Mouse (Mus musculus) kidney, embryonic 16.5 days (tissue): ENCODE measurements around the gene Mrpl57. TPM values are rescaled to one million over a fixed set of nuclear protein-coding genes. Genes with fewer than 3 reads are reported as not detected.
"Not testable (repeated sequence)": the region's sequence is repeated elsewhere in the genome, so short reads cannot be mapped to it uniquely, and the experiment has no call there.

Experiments
- ATAC-seq: fragments of 200-750 bp; cut with Nextera tagmentation; 2 replicates; pipeline ENCODE4 v1.8.0; 2017; ENCODE audit warnings: moderate TSS enrichment; ENCODE audit not compliant: low FRiP score, low TSS enrichment
- H3K27ac ChIP-seq: fragments of 300-500 bp; sonication (generic); 2 replicates; pipeline ENCODE4 v1.5.1; 2014; ENCODE audit warnings: low read length
- H3K27me3 ChIP-seq: fragments of 300-500 bp; sonication (generic); 2 replicates; pipeline ENCODE4 v1.6.1; 2014; ENCODE audit warnings: low read length, control low read depth, mixed read lengths; ENCODE audit not compliant: insufficient read depth
- H3K36me3 ChIP-seq: fragments of 300-500 bp; sonication (generic); 2 replicates; pipeline ENCODE4 v1.6.1; 2014; ENCODE audit warnings: low read length, control low read depth, mixed read lengths; ENCODE audit not compliant: insufficient read depth
- H3K4me1 ChIP-seq: fragments of 300-500 bp; sonication (generic); 2 replicates; pipeline ENCODE4 v1.6.1; 2014; ENCODE audit warnings: low read length, control low read depth, mixed read lengths; ENCODE audit not compliant: insufficient read depth
- H3K4me2 ChIP-seq: fragments of 300-500 bp; sonication (generic); replicated peaks from 2 replicates; pipeline ENCODE4 v1.6.1; 2014; ENCODE audit warnings: low read depth, low read length
- H3K4me3 ChIP-seq: fragments of 300-500 bp; sonication (generic); 2 replicates; pipeline ENCODE4 v1.5.1; 2014; ENCODE audit warnings: mild to moderate bottlenecking, low read length
- H3K9ac ChIP-seq: fragments of 300-500 bp; sonication (generic); replicated peaks from 2 replicates; pipeline ENCODE4 v1.6.1; 2014; ENCODE audit warnings: low read length
- H3K9me3 ChIP-seq: fragments of 300-500 bp; sonication (generic); 2 replicates; pipeline ENCODE4 v1.6.1; 2016; ENCODE audit warnings: low read length, control low read depth
- WGBS: fragments of 180-500 bp; shearing (Covaris S2); extraction: QIAGEN DNeasy Blood & Tissue Kit; methylation state at CpG from one replicate; pipeline ENCODE4 v1.1.7; 2014; 5-methylcytosine and 5-hydroxymethylcytosine counted together
- polyA plus RNA-seq: library from polyadenylated mRNA; unstranded; fragments of >200 nt; fragmentation: Nextera tagmentation; extraction: Ambion mirVana; gene quantifications from 2 replicates; pipeline ENCODE4 v1.2.1, GENCODE M21; 2015

Gene Mrpl57
- polyA plus RNA-seq, 1 experiment from 2014 or later = 161 TPM

DNA sequence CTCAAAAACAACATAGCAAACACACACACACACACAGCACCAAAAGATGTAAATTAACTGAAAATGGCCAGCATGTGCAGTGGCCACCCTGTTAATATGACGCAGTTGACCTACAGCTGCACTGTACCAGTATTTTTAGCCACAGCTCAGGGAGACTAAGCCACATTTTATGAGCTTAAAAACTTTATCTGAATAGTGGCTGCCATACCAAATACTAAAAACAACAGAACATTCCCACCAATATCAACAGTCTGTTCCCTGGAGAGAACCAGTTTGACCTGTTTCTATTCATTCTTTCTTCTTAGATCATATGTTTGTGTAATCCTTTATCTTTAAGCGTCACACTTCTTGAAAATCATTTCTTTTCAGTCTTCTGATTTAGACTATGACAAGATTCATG lies 15.1 kb upstream of the Mrpl57 start:
- Histone ChIP-seq H3K27ac (no peak overlapping the region), H3K27me3 (no peaks in the 10 kb centered on the region), H3K9ac (no peak overlapping the region), H3K36me3 (peaks cover 60% of the 10 kb centered on the region), H3K4me2 (no peak overlapping the region), H3K4me1 (no peaks in the 10 kb centered on the region), H3K9me3 (no peaks in the 10 kb centered on the region), H3K4me3 (no peak overlapping the region)
- no peak for ATAC-seq
- WGBS = 80% methylated on average over 2 of the region's 2 CpGs

DNA sequence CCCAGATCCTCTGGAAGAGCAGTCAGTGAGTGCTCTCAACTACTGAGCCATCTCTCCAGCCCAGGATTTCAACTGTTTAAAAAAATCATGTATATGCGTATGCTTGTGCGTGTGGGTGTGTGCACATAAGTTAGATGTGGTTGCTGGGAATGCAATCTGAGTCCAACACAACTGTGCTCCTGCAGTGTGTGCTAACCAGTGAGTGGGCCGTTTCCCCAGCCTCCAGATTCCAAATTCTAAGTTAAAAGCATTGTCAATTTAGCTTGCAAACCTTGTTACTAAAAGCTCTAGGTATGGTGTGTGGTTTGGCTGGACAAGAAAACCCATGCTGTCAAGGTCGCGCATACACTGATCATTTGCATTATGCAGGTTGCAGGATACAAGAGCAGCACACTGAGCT lies 14.2 kb upstream of the Mrpl57 start:
- ATAC-seq = no peak
- Histone ChIP-seq H3K9ac (no peak overlapping the region), H3K4me3 (no peak overlapping the region), H3K27me3 (no peaks in the 10 kb centered on the region), H3K4me2 (no peak overlapping the region), H3K4me1 (no peaks in the 10 kb centered on the region), H3K27ac (no peak overlapping the region), H3K36me3 (peaks cover 57% of the 10 kb centered on the region), H3K9me3 (no peaks in the 10 kb centered on the region)
- 93% methylated on average over 5 of the region's 5 CpGs for WGBS

DNA sequence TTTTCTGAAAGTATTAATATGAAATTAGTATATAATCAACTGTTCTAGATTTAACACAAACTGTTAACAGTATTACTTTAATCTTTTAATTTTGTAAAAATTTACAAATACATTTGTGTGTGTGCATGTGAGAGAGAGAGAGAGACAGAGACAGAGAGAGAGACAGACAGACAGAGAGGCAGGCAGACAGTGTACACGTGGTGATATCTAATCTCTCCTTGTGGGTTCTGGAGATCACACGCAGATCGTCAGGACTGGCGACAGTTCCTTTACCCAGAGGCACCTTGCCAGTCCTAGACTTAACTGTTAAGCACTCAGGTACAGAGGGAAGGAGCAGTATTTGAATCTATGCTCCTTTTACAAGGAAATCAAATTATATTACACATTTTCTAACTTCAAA lies 5.2 kb upstream of the Mrpl57 start:
- H3K27ac ChIP-seq = no peak overlapping the region
- H3K27me3 ChIP-seq = no peaks in the 10 kb centered on the region
- no peak overlapping the region for H3K4me3 ChIP-seq
- H3K9ac ChIP-seq = no peak overlapping the region
- H3K9me3 ChIP-seq = no peaks in the 10 kb centered on the region
- 89% methylated on average over 4 of the region's 4 CpGs for WGBS
- no peak for ATAC-seq
- H3K4me2 ChIP-seq = no peak overlapping the region
- H3K4me1 ChIP-seq = peaks cover 10% of the 10 kb centered on the region
- H3K36me3 ChIP-seq = peaks cover 45% of the 10 kb centered on the region

DNA sequence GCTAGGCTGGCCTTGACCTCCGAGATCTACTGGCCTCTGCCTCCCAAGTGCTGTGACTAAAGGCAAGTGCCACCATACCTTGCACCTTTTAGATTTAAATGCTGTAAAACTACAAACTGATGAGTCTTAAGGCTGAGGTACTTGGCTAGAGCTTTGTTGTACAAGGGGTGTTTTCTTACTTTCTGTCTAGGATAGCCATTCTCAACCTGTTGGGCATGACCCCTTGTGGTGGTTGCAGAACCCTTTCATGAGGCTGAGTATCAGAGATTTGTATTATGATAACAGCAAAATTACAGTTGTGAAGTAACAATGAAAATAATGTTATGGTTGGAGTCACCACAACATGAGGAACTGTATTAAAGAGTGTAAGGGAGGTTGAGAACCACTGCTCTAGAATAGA lies 1.2 kb downstream of the Mrpl57 start:
- no peak for ATAC-seq
- peak overlapping the region; percentile 83 for H3K9ac ChIP-seq
- WGBS = 65% methylated on average over 1 of the region's 1 CpGs
- H3K27ac ChIP-seq = peak overlapping the region; percentile 95; the same call in 1 of the 2 replicates
- peak overlapping the region; percentile 91 for H3K4me3 ChIP-seq
- 0 out of 2 replicates have a peak, but pooled peaks cover 1% of the 10 kb centered on the region for H3K36me3 ChIP-seq
- no peaks in the 10 kb centered on the region for H3K27me3 ChIP-seq
- H3K4me2 ChIP-seq = peak overlapping the region; percentile 69
- H3K9me3 ChIP-seq = no peaks in the 10 kb centered on the region
- peaks cover 24% of the 10 kb centered on the region for H3K4me1 ChIP-seq

DNA sequence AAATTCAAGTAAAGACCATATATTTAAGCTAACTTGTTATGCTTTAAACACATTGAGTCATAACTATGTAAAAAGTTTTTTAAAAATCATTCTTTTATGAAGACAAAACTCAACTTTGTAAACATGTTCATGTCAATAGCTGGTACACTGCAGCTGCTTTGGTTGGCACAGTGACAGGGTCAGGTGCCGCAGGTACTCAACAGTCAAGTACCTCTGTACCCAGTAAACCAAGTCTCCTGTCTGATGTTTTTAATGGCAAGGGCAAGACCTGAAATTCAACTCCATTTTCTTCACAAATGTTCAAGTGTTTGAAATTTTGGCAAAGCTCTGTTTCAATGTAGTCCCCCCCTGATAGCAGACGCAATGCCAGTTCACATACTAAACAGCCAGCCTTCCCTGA lies 7.5 kb downstream of the Mrpl57 start:
- H3K27ac ChIP-seq = no peak overlapping the region
- WGBS = 95% methylated on average over 2 of the region's 2 CpGs

DNA sequence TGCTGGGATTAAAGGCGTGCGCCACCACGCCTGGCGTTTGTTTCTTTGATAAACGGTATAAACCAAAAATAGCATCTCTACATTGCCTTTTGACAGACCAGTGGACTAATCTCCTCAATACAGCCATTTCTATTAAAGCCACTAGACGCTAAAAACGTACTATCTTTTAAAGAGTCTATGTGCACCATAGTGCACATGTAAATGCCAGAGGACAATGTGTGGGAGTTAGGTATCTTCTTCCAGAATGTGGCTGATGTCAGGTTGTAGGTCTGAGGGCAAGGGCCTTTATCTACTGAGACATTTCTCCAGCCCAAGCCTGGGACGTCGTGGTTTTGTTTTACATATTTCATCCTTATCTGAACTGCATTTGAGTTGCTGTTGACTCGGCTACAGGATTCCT lies 9.1 kb downstream of the Mrpl57 start:
- no peak overlapping the region for H3K9ac ChIP-seq
- no peaks in the 10 kb centered on the region for H3K4me1 ChIP-seq
- H3K9me3 ChIP-seq = no peaks in the 10 kb centered on the region
- no peak overlapping the region for H3K4me2 ChIP-seq
- H3K4me3 ChIP-seq = no peak overlapping the region
- peaks cover 31% of the 10 kb centered on the region for H3K36me3 ChIP-seq
- H3K27ac ChIP-seq = no peak overlapping the region
- no peaks in the 10 kb centered on the region for H3K27me3 ChIP-seq
- WGBS = 86% methylated on average over 10 of the region's 10 CpGs
- ATAC-seq = no peak

More for the DNA sequence above, 7.5 kb downstream of the Mrpl57 start:
- H3K4me3 ChIP-seq = no peak overlapping the region
- H3K9ac ChIP-seq = no peak overlapping the region
- H3K9me3 ChIP-seq = no peaks in the 10 kb centered on the region
- H3K4me2 ChIP-seq = no peak overlapping the region
- no peak for ATAC-seq
- no peaks in the 10 kb centered on the region for H3K27me3 ChIP-seq
- peaks cover 20% of the 10 kb centered on the region for H3K36me3 ChIP-seq
- no peaks in the 10 kb centered on the region for H3K4me1 ChIP-seq

DNA sequence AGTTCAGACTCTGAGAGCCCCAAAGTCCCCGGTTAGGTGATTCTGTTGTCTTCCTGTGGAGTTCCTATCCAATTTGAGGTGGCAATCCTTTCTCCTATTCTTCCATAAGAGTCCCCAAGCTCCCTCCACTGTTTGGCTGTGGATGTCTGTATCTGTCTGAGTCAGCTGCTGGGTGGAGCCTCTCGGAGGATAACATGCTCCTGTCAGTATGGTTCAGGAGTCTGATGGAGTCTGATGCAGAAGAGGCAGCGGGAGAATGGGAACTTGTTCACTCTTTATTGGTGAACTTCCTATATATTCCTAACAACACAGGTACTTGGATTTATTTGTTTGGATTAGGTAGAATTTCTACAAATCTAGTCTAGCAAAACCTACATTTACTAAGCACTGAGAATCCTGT lies 18.5 kb downstream of the Mrpl57 start:
- no peak overlapping the region for H3K27ac ChIP-seq
- no peaks in the 10 kb centered on the region for H3K4me1 ChIP-seq
- H3K9me3 ChIP-seq = no peaks in the 10 kb centered on the region
- ATAC-seq = no peak
- H3K36me3 ChIP-seq = peaks cover 33% of the 10 kb centered on the region
- 95% methylated on average over 3 of the region's 3 CpGs for WGBS
- no peak overlapping the region for H3K4me2 ChIP-seq
- no peak overlapping the region for H3K4me3 ChIP-seq
- no peaks in the 10 kb centered on the region for H3K27me3 ChIP-seq
- H3K9ac ChIP-seq = no peak overlapping the region

DNA sequence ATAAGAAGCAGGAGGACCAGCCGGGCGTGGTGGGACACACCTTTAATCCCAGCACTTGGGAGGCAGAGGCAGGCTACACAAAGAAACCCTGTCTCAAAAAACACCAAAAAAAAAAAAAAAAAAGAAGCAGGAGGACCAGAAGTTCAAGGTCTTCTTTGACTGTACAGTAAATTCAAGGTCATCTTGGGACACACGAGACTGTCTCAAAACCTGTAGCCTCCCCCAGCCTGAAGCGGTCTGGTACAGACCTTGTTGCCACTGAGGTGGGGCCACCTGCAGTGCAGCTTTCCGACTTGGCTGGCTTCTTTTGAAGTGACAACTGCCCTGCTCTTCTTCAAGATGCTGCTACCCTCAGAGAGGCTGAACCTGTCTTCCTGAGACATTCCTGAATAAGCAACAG lies 22.0 kb downstream of the Mrpl57 start:
- not testable (repeated sequence) for H3K4me3 ChIP-seq, H3K4me1 ChIP-seq, H3K27me3 ChIP-seq, H3K9me3 ChIP-seq, H3K4me2 ChIP-seq, H3K9ac ChIP-seq, ATAC-seq, H3K27ac ChIP-seq
- peaks cover 27% of the 10 kb centered on the region for H3K36me3 ChIP-seq
- WGBS = 88% methylated on average over 5 of the region's 5 CpGs

DNA sequence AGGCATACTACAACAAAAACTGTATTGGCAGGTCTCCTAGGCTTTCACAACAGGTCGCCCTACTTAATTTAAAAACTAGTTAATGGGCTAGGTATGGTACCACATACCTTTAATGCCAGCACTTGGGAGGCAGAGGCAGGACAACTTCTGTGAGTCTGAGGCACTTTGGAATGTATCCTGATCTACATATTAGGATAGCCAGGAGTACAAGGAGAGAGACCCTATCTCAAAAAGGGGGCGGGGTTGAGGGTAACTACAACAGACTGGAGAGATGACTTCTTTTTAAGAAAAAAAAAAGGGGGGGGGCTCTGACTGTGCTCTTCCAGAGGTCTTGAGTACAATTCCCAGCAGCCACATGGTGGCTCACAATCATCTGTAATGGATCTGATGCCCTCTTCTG lies 22.6 kb downstream of the Mrpl57 start:
- 98% methylated on average over 2 of the region's 2 CpGs for WGBS
- Histone ChIP-seq H3K4me2 (no peak overlapping the region), H3K9ac (no peak overlapping the region), H3K9me3 (no peaks in the 10 kb centered on the region), H3K4me1 (no peaks in the 10 kb centered on the region), H3K27ac (no peak overlapping the region), H3K36me3 (peaks cover 28% of the 10 kb centered on the region), H3K4me3 (no peak overlapping the region), H3K27me3 (no peaks in the 10 kb centered on the region)
- ATAC-seq = no peak

DNA sequence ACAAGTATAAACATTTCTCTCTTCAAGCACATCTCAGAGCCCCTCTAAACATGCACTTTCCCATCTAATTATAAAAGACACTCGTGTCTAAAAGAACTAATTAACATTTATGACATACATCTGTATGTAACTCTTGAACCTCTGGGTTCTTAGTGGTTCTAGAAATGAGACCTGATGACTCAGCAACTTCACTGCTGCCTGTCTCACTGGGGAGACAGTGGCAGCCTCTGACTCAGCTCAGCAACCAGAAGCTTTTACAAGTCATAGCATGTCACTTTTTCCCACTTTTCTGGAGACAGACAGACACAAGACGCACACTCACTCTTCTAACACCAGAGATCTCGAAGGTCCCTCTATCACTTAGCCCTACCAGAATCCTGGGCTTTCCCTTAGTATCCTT lies 24.3 kb downstream of the Mrpl57 start:
- Histone ChIP-seq H3K4me1 (no peaks in the 10 kb centered on the region), H3K36me3 (peaks cover 18% of the 10 kb centered on the region; the same call in 1 of the 2 replicates), H3K9me3 (no peaks in the 10 kb centered on the region), H3K4me3 (no peak overlapping the region), H3K27ac (no peak overlapping the region), H3K9ac (no peak overlapping the region), H3K27me3 (no peaks in the 10 kb centered on the region), H3K4me2 (no peak overlapping the region)
- WGBS = 88% methylated on average over 3 of the region's 3 CpGs
- ATAC-seq = no peak
